Mouse (Mus musculus) hindbrain, embryonic 16.5 days (tissue): ENCODE measurements around the gene Ikzf1. TPM values are rescaled to one million over a fixed set of nuclear protein-coding genes. Genes with fewer than 3 reads are reported as not detected.

Experiments
- ATAC-seq: fragments of 200-750 bp; cut with Nextera tagmentation; 2 replicates; pipeline ENCODE4 v1.8.0; 2017; ENCODE audit warnings: moderate TSS enrichment, moderate library complexity
- H3K27ac ChIP-seq: fragments of 300-500 bp; sonication (generic); 2 replicates; pipeline ENCODE4 v1.5.1; 2014; ENCODE audit warnings: low read depth, mild to moderate bottlenecking, control low read depth, low read length, moderate library complexity
- H3K27me3 ChIP-seq: fragments of 300-500 bp; sonication (generic); replicated peaks from 2 replicates; pipeline ENCODE4 v1.6.1; 2014; ENCODE audit warnings: low read length; ENCODE audit not compliant: control insufficient read depth, insufficient read depth
- H3K36me3 ChIP-seq: fragments of 300-500 bp; sonication (generic); 2 replicates; pipeline ENCODE4 v1.6.1; 2014; ENCODE audit warnings: mild to moderate bottlenecking, low read length, moderate library complexity, mixed read lengths; ENCODE audit not compliant: control insufficient read depth, insufficient read depth
- H3K4me1 ChIP-seq: fragments of 300-500 bp; sonication (generic); 2 replicates; pipeline ENCODE4 v1.6.1; 2014; ENCODE audit warnings: low read depth, low read length; ENCODE audit not compliant: control insufficient read depth, insufficient read depth
- H3K4me2 ChIP-seq: fragments of 300-500 bp; sonication (generic); 2 replicates; pipeline ENCODE4 v1.6.1; 2014; ENCODE audit warnings: mild to moderate bottlenecking, low read length, control low read depth, moderate library complexity
- H3K4me3 ChIP-seq: fragments of 300-500 bp; sonication (generic); 2 replicates; pipeline ENCODE4 v1.5.1; 2014; ENCODE audit warnings: mild to moderate bottlenecking, low read length, control low read depth, moderate library complexity
- H3K9ac ChIP-seq: fragments of 300-500 bp; sonication (generic); 2 replicates; pipeline ENCODE4 v1.6.1; 2014; ENCODE audit warnings: low read depth, mild to moderate bottlenecking, control low read depth, low read length, moderate library complexity
- H3K9me3 ChIP-seq: fragments of 300-500 bp; sonication (generic); 2 replicates; pipeline ENCODE4 v1.6.1; 2014; ENCODE audit warnings: mild to moderate bottlenecking, low read length, moderate library complexity; ENCODE audit not compliant: control insufficient read depth
- WGBS: fragments of 180-500 bp; shearing (Covaris S2); extraction: QIAGEN DNeasy Blood & Tissue Kit; methylation state at CpG from one replicate; pipeline ENCODE4 v1.1.7; 2014; 5-methylcytosine and 5-hydroxymethylcytosine counted together
- polyA plus RNA-seq: library from polyadenylated mRNA; unstranded; fragments of >200 nt; fragmentation: Nextera tagmentation; extraction: Ambion mirVana; gene quantifications from 2 replicates; pipeline ENCODE4 v1.2.1, GENCODE M21; 2015

Gene Ikzf1
- polyA plus RNA-seq, 1 experiment from 2014 or later = 1.3 TPM

- no peaks in the 10 kb centered on the region for H3K27me3 ChIP-seq
- H3K9me3 ChIP-seq = no peaks in the 10 kb centered on the region
- H3K9ac ChIP-seq = no peak overlapping the region
- no peak overlapping the region for H3K4me2 ChIP-seq
- no peak for ATAC-seq
- WGBS = 89% methylated on average over 6 of the region's 6 CpGs
- no peaks in the 10 kb centered on the region for H3K36me3 ChIP-seq
- H3K4me1 ChIP-seq = no peaks in the 10 kb centered on the region
- H3K27ac ChIP-seq = no peak overlapping the region
- H3K4me3 ChIP-seq = no peak overlapping the region
These were observed 44.4 kb downstream of the Ikzf1 start for GRCm38 (mm10) chr11:11729216-11729615.

DNA sequence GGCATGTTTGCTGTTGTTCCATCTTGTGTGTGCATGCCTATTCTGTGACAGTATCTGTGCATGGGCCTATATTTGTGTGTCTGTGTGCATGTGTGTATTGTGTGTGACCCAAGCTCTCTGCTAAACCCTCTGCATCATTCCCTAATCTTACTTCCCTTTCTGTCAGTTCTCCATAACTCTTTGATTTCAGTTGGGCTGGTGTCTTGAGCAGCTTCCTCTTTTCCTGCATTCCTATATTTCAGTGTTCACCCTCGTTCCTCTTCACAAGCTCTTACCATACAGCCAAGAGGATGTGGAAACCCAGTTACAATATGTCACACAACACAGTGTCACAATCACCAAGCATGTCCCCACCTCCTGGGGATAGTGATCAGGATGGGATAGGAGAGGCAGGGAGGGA lies 45.3 kb downstream of the Ikzf1 start:
- ATAC-seq = no peak
- WGBS = 81% methylated on average over 1 of the region's 1 CpGs

DNA sequence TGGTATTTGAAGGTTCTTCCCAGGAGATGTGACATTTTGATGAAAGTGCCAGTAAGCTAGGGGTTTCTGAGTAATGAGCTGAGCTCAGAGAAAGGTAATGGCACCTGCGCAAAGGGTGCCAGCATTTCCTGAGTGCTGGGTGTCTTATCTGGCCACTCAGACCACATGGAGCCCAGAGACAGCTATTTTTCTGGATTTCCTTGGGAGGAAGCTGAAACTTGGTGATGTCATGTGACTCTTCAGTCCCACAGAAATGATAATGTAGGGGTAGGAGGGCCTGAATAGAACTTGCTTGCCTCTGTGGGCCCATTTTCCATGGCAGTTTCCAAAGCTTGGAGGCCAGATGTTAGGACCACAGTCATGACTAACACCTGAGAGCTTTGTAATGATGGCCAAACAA lies 46.9 kb downstream of the Ikzf1 start:
- Histone ChIP-seq H3K4me3 (no peak overlapping the region), H3K27me3 (no peaks in the 10 kb centered on the region), H3K9ac (no peak overlapping the region), H3K36me3 (no peaks in the 10 kb centered on the region), H3K9me3 (no peaks in the 10 kb centered on the region), H3K4me1 (no peaks in the 10 kb centered on the region), H3K27ac (no peak overlapping the region), H3K4me2 (no peak overlapping the region)
- ATAC-seq = no peak
- 96% methylated on average over 1 of the region's 1 CpGs for WGBS

More for the DNA sequence above, 45.3 kb downstream of the Ikzf1 start:
- no peak overlapping the region for H3K9ac ChIP-seq
- H3K27me3 ChIP-seq = no peaks in the 10 kb centered on the region
- no peak overlapping the region for H3K27ac ChIP-seq
- no peak overlapping the region for H3K4me2 ChIP-seq
- no peaks in the 10 kb centered on the region for H3K4me1 ChIP-seq
- H3K36me3 ChIP-seq = no peaks in the 10 kb centered on the region
- H3K4me3 ChIP-seq = no peak overlapping the region
- H3K9me3 ChIP-seq = no peaks in the 10 kb centered on the region

DNA sequence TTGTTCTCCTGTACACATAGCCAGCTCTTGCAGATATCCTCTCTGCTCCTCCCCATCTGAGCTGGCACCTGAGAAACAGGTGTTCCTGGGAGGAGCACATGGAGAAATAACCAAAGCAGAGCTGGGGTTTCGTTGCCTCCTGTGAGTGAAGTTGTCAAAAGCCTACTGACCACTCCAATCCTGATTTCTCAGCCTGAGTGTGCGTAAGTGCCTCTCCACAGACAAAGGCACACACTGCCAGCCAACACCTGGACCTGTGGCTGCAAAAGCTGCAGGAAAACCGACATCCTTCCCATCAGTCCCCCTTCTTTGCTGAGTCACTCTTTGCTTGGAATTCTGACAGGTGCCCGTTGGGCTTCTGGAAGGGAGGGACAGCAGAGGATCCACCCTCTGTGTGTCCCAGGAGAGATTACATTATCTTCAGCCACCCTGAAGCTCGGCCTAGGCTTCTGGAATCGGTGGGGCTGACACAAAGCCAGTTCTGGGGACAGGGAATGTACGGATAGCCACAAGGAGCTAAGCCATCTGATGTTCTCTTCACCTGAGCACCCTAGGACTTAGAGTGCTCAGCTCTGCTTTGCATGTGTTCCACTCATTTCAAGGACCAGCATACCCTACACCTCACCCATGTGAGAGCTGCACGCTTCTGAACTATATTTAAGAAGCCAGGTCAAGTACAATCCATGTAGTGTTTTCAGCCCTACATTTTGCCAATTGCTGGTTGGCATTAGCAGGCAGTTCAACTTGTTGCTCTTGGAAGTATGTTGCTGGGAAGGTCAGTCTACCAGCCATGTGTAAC lies 48.4 kb downstream of the Ikzf1 start:
- H3K4me1 ChIP-seq = no peaks in the 10 kb centered on the region
- no peak overlapping the region for H3K9ac ChIP-seq
- 83% methylated on average over 8 of the region's 8 CpGs for WGBS
- H3K4me3 ChIP-seq = no peak overlapping the region
- no peak overlapping the region for H3K4me2 ChIP-seq
- no peaks in the 10 kb centered on the region for H3K36me3 ChIP-seq
- H3K27me3 ChIP-seq = no peaks in the 10 kb centered on the region
- no peak for ATAC-seq
- no peaks in the 10 kb centered on the region for H3K9me3 ChIP-seq
- no peak overlapping the region for H3K27ac ChIP-seq

DNA sequence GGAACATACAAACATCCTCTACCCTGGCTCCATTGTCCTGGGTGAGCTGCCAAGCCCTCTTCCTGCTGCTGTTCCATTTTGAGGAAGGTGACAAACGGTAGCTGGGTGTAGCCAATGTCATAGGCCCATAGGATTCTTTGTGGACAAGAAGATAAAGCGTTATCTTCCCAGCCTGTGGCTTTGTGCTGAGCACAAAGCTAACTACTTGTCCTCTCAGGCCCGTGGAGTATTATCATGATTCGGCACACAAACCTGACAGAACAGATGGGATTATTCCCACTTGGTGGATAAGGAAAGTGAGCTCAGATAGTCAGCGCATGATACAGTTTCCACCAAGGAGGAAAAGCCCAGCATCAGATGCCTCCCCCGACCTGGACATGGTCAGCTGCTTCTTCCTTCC lies 50.4 kb downstream of the Ikzf1 start:
- Histone ChIP-seq H3K9ac (no peak overlapping the region), H3K4me1 (no peaks in the 10 kb centered on the region), H3K27me3 (no peaks in the 10 kb centered on the region), H3K4me2 (no peak overlapping the region), H3K4me3 (no peak overlapping the region), H3K27ac (no peak overlapping the region), H3K9me3 (no peaks in the 10 kb centered on the region), H3K36me3 (no peaks in the 10 kb centered on the region)
- WGBS = 84% methylated on average over 6 of the region's 6 CpGs
- ATAC-seq = no peak

DNA sequence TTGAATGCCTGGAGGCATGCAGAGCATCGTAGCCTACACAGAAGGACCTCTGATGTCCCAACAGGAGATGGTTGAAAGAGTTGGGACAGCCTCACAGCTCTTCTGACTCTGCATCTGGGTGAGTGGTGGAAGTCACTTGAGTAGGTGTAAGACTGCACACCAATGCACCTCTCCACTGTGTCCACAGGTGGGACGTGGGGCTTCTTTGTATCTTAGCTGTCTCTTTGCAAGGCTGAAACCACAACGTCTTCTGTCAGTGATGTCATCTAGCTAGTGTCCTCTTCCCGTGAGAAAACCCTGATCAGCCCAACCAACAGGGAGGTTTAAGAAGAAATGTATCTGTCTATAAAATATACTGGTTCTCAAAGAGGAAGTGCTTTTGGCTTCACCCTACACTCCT lies 52.1 kb downstream of the Ikzf1 start:
- H3K36me3 ChIP-seq = no peaks in the 10 kb centered on the region
- H3K27me3 ChIP-seq = no peaks in the 10 kb centered on the region
- no peaks in the 10 kb centered on the region for H3K9me3 ChIP-seq
- no peaks in the 10 kb centered on the region for H3K4me1 ChIP-seq
- no peak overlapping the region for H3K4me2 ChIP-seq
- no peak overlapping the region for H3K9ac ChIP-seq
- no peak overlapping the region for H3K27ac ChIP-seq
- no peak for ATAC-seq
- H3K4me3 ChIP-seq = no peak overlapping the region
- 79% methylated on average over 4 of the region's 4 CpGs for WGBS

- no peaks in the 10 kb centered on the region for H3K27me3 ChIP-seq
- no peaks in the 10 kb centered on the region for H3K9me3 ChIP-seq
- no peaks in the 10 kb centered on the region for H3K4me1 ChIP-seq
- WGBS = 64% methylated on average over 2 of the region's 2 CpGs
- no peak overlapping the region for H3K9ac ChIP-seq
- no peak overlapping the region for H3K27ac ChIP-seq
- H3K4me2 ChIP-seq = no peak overlapping the region
- H3K4me3 ChIP-seq = no peak overlapping the region
- H3K36me3 ChIP-seq = no peaks in the 10 kb centered on the region
- no peak for ATAC-seq
These were observed 52.8 kb downstream of the Ikzf1 start for GRCm38 (mm10) chr11:11737562-11737961.

DNA sequence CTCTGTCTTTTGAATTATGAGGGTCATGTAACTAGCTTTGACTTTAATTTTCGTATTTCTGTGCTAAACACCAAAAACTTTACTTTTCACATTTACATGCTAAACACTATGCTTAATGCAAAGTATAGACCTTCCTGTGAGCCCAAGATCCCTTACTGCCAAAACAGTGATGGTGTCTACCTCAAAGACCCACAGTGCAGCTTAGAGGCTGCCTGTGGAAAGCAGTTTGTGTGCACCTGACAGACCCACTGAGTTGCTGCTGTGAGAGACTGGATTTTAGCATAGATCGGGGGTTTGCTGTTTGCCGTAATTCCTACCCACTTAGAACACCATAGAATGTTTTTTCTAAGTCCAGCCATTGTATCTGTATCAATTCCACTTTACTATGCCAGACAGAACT lies 54.3 kb downstream of the Ikzf1 start:
- no peak overlapping the region for H3K27ac ChIP-seq
- H3K9ac ChIP-seq = no peak overlapping the region
- H3K4me1 ChIP-seq = no peaks in the 10 kb centered on the region
- H3K4me3 ChIP-seq = no peak overlapping the region
- H3K36me3 ChIP-seq = no peaks in the 10 kb centered on the region
- H3K9me3 ChIP-seq = no peaks in the 10 kb centered on the region
- no peak for ATAC-seq
- no peak overlapping the region for H3K4me2 ChIP-seq
- no peaks in the 10 kb centered on the region for H3K27me3 ChIP-seq
- WGBS = 92% methylated on average over 3 of the region's 3 CpGs

DNA sequence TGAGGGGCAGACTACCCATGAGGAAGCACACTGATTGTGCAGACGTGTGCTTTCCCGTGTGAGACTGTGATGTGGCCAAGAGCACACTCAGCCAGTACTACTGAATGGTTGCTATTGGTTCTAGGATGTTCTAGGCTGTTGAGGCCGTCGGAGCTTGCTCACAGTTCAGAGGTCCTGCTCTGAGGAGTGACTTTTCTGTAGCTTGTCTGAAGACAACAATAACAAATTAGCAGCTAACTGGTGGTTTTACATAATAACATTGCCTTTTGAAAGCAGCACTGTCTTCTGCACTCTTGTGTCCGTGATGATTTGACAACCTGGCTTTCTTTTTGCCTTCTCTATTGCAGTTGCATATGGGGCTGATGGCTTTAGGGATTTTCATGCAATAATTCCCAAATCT lies 55.8 kb downstream of the Ikzf1 start:
- Histone ChIP-seq H3K27me3 (no peaks in the 10 kb centered on the region), H3K9ac (no peak overlapping the region), H3K36me3 (no peaks in the 10 kb centered on the region), H3K4me1 (no peaks in the 10 kb centered on the region), H3K9me3 (no peaks in the 10 kb centered on the region), H3K27ac (no peak overlapping the region), H3K4me3 (no peak overlapping the region), H3K4me2 (no peak overlapping the region)
- WGBS = 80% methylated on average over 5 of the region's 5 CpGs
- no peak for ATAC-seq
